Mouse (Mus musculus) neural tube, embryonic 10.5 days (tissue): Measurements from ENCODE around the gene Ahcyl1.
"Not testable (repeated sequence)": the region's sequence is repeated elsewhere in the genome, so short reads cannot be mapped to it uniquely, and the experiment has no call there.

Source experiments
- DNase-seq: peaks from one replicate; pipeline ENCODE4 v3.0.0-alpha.2; 2017; ENCODE audit warnings: low spot score; ENCODE audit errors: extremely low spot score

Gene Ahcyl1

GRCm38 (mm10) chr3:107656151-107656550, 40.2 kb downstream of the Ahcyl1 start:
- no peak for DNase-seq

- DNase-seq: no peak
Measured at GRCm38 (mm10) chr3:107655491-107655890, 40.9 kb downstream of the Ahcyl1 start.

GRCm38 (mm10) chr3:107654861-107655260, 41.5 kb downstream of the Ahcyl1 start:
- DNase-seq: no peak

GRCm38 (mm10) chr3:107652968-107653367, 43.4 kb downstream of the Ahcyl1 start:
- no peak for DNase-seq

GRCm38 (mm10) chr3:107650276-107650675, 46.1 kb downstream of the Ahcyl1 start:
- DNase-seq: not testable (repeated sequence)

GRCm38 (mm10) chr3:107646947-107647346, 49.4 kb downstream of the Ahcyl1 start:
- DNase-seq: no peak

- DNase-seq: no peak
Measured at GRCm38 (mm10) chr3:107637606-107638172, 58.7 kb downstream of the Ahcyl1 start.

GRCm38 (mm10) chr3:107636236-107636635, 60.1 kb downstream of the Ahcyl1 start:
- DNase-seq: no peak

- no peak for DNase-seq
Measured at GRCm38 (mm10) chr3:107635836-107636235, 60.5 kb downstream of the Ahcyl1 start.

GRCm38 (mm10) chr3:107633906-107634305, 62.5 kb downstream of the Ahcyl1 start:
- DNase-seq: no peak

- no peak for DNase-seq
Measured at GRCm38 (mm10) chr3:107632786-107633185, 63.6 kb downstream of the Ahcyl1 start.

- DNase-seq: peak; percentile 92
Measured at GRCm38 (mm10) chr3:107631523-107631958, 64.8 kb downstream of the Ahcyl1 start, which contains the start of gene Strip1. TSS of gene Strip1 (minus strand) at chr3:107631694.

- no peak for DNase-seq
Measured at GRCm38 (mm10) chr3:107630682-107631522, 65.5 kb downstream of the Ahcyl1 start, which contains the start of gene Gm10961. TSS of gene Gm10961 (plus strand) at chr3:107631322.

GRCm38 (mm10) chr3:107629411-107629810, 66.9 kb downstream of the Ahcyl1 start:
- no peak for DNase-seq

GRCm38 (mm10) chr3:107628551-107628950, 67.8 kb downstream of the Ahcyl1 start:
- no peak for DNase-seq

- DNase-seq: no peak
Measured at GRCm38 (mm10) chr3:107627641-107628040, 68.7 kb downstream of the Ahcyl1 start.

- no peak for DNase-seq
Measured at GRCm38 (mm10) chr3:107626751-107627150, 69.6 kb downstream of the Ahcyl1 start.

GRCm38 (mm10) chr3:107625536-107625935, 70.8 kb downstream of the Ahcyl1 start:
- no peak for DNase-seq

GRCm38 (mm10) chr3:107624424-107624823, 71.9 kb downstream of the Ahcyl1 start:
- DNase-seq: no peak

- DNase-seq: no peak
Measured at GRCm38 (mm10) chr3:107622537-107622936, 73.8 kb downstream of the Ahcyl1 start.

- DNase-seq: no peak
Measured at GRCm38 (mm10) chr3:107621286-107622075, 74.9 kb downstream of the Ahcyl1 start.

- DNase-seq: no peak
Measured at GRCm38 (mm10) chr3:107619911-107620310, 76.4 kb downstream of the Ahcyl1 start.
